Mouse (Mus musculus) left cerebral cortex, postnatal 36 days (tissue): Measurements from ENCODE around the gene Pafah2. TPM values are rescaled to one million over a fixed set of nuclear protein-coding genes. Genes with fewer than 3 reads are reported as not detected.
"Not testable (repeated sequence)": the region's sequence is repeated elsewhere in the genome, so short reads cannot be mapped to it uniquely, and the experiment has no call there.

Source experiments
- DNase-seq, 2 experiments: peaks; one replicate each; pipeline ENCODE4 v3.0.0; 2021 to 2022; ENCODE audit warnings: low spot score in 2 of 2, mixed read lengths in 1 of 2
- intact Hi-C: fragments of 180-260 bp; cut with DNase I; formaldehyde crosslinking; loops from one replicate; pipeline ENCODE4 v1.15.1; 2025
- total RNA-seq, 2 experiments: library from RNA; stranded (reverse); gene quantifications; 2 replicates each; pipeline ENCODE4 v1.2.3; 2021

The Pafah2 gene
- total RNA-seq, 2 experiments from 2014 or later, result 6.7 to 7.5 TPM

DNA sequence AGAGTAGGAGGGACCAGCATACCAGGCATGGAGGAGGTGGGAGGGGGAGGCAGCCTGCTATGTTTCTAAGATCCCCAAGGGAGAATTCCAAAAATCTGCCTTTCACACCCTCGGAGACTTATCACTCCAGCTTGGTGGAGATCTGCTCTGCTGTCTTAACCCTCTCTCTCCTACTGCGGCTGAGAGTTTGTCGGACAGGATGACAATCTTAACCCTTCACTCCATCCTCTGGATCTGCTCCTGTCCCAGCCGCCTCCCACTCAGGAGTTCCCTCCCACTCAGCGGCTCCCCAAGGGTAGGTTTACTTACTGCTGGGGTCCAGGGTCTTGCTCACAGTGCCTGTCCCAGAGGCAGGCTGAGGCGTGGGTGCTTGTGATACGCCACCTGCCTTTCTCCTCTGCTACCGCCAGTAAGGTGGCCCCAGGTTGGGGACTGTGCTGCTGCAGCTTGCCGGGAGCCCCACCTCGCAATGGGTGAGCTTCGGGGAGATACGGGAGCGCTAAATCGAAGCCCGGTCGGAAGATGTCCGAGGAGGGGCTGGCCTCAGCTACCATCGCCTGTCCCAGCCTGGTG, 25.4 kb upstream of the Pafah2 start:
- DNase-seq, result peak; percentile 71 to 79
- intact Hi-C loops, result loop anchor here (5.0 kb wide), 1 partner anchor 118 kb away; the partner anchor contains the start of gene Grrp1

DNA sequence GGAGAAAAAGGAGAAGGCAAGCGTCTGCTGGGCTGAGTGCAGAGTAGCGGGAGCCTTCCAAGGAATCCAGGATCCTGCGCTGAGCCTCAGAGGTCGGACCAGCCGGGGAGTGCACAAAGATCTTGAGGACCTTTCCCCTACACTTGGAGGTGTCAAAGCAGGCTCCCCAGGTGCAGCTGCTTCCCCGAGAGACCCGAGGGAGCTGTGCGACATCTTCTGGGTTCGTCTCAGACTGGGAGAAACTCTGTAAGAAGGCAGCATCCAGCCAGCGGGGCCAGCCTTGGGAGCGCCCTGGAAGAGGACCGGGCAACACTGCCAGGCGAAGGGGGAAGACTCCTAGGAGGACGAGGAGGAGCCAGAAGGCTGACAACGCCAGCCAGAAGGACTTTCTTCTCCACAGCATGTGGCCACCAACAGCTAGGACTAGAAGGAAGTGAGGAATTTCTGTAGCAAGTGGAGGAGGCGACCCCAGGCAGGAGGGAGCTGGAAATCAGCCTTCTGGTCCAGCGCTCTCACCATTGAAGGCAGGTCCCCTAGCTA, 24.7 kb upstream of the Pafah2 start:
- DNase-seq, result peak in 1 of 2 experiments; percentile 37
- intact Hi-C loops, result loop anchor here (5.0 kb wide), 1 partner anchor 119 kb away; the partner anchor contains the start of gene Grrp1

GRCm38 (mm10) chr4:134372294-134372747, 23.8 kb upstream of the Pafah2 start:
- peak; percentile 85 to 87 for DNase-seq
- intact Hi-C loops, result loop anchor here (5.0 kb wide), 1 partner anchor 120 kb away; the partner anchor contains the start of gene Grrp1

DNA sequence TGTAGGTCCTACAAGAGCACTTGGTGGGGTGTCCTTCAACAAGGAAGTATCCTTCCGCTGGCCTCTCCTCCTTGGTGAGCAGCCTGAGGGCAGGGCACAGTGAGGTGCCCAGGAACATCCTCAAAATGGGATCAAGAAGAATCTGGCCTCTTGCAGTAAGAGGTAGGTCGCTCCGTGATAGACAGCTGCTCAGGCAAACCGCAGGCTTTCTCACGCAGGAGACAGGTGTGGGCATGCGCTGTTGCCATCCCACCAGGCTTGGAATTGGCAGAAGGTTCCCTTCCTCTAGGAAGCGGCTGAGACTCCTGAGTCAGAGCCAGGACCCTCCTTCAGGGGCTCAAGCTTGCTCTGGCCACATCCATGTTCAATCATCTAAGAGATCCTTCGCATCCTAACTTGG, 22.8 kb upstream of the Pafah2 start:
- DNase-seq, result no peak
- intact Hi-C loops, result loop anchor here (5.0 kb wide), 1 partner anchor 121 kb away; the partner anchor contains the start of gene Grrp1

- intact Hi-C loops, result loop anchor here (5.0 kb wide), 1 partner anchor 122 kb away; the partner anchor contains the start of gene Grrp1
- no peak for DNase-seq
Observed at GRCm38 (mm10) chr4:134374306-134374705, 21.8 kb upstream of the Pafah2 start.

DNA sequence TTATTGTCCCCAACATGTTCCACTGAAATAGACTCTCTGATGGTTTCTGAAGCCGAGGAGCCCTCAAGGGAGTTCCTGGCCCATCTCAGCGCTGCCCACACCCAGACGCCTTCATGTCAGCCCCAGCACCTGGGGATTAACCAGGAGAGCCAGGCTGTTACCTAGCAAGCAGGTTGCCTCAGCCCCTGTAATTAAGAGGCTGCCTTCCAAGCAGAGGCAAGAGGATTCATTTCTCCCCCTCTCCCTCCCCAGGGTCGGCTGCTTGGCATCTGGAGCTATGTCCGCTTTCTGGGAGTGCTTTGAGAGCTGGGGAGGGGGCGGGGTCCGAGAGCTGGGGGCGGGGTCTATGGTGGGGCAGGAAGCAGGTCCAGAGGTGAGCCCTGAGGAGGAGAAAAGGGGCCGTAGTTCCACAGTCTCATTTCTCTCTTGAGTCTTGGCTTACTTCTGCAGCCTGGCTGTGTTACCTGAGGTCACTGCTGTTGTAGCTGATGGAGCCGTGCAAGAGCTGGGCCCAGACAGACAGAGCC, 18.0 kb upstream of the Pafah2 start:
- DNase-seq, result no peak
- intact Hi-C loops, result no loop called here

GRCm38 (mm10) chr4:134379510-134379909, 16.6 kb upstream of the Pafah2 start:
- no peak for DNase-seq
- intact Hi-C loops, result no loop called here

- DNase-seq, intact Hi-C loops: not testable (repeated sequence)
Observed at GRCm38 (mm10) chr4:134383750-134384149, 12.4 kb upstream of the Pafah2 start, which contains the start of gene Extl1. Gene Extl1 (minus strand): TSS chr4:134383850.

- intact Hi-C loops, result no loop called here
- no peak for DNase-seq
Observed at GRCm38 (mm10) chr4:134387268-134387667, 8.9 kb upstream of the Pafah2 start.

GRCm38 (mm10) chr4:134388397-134388796, 7.7 kb upstream of the Pafah2 start:
- intact Hi-C loops, result no loop called here
- peak in 1 of 2 experiments; percentile 39 for DNase-seq

DNA sequence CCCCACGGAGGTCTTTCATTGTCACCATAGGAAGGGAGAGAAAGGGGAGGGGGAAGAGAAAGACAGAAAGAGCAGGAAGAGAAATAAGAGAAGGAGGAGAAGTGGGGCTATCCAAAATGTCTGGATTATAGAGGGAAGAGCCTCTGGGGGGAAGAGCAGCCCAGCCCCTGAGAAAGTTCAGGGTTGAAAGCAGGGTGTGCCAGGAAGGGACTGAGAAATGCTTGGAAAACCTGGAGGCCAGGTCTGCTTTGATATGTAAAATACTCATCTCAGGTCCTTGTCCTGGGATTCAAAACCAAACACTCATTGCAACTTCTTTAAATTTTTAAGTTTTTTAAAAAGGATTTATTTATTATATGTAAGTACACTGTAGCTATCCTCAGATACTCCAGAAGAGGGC, 4.5 kb upstream of the Pafah2 start:
- no peak for DNase-seq
- intact Hi-C loops, result no loop called here

- DNase-seq, result peak in 1 of 2 experiments; percentile 43
- intact Hi-C loops, result no loop called here
Observed at GRCm38 (mm10) chr4:134392595-134392994, 3.5 kb upstream of the Pafah2 start.

DNA sequence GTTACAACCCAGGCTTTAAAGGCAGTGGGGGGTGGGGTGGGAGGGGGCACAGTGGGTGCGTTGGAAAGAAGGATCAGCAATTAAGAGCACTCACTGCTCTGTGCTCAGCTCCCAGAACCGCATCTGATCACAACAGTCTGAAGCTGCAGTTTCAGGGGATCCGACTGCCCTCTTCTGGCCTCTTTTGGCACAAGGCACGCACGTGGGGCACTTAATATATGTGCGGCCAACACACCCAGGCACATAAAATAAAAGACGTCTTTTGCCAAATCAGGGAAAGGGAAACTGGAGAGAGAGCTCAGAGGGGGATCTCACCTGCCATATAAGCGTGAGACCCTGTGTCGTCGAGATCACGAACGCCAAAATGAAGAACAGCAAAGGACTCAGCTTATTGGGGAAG, 3.1 kb upstream of the Pafah2 start:
- intact Hi-C loops, result no loop called here
- no peak for DNase-seq

DNA sequence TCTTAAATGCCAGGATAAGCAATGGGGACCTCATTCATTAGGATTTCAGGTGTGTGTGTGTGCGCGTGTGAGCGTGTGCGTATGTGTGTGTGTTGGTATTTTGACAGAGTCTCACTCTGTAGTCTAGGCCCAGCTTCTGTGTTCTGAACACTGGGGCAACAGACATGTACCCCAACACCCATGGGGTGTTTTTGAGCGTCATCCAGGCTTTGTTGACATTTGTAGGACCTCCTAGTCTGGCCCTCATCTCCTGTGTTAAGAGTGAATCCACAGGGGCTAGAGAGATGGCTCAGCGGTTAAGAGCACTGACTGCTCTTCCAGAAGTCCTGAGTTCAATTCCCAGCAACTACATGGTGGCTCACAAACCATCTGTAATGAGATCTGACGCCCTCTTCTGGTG, 978 bp upstream of the Pafah2 start:
- intact Hi-C loops, result no loop called here
- no peak for DNase-seq

DNA sequence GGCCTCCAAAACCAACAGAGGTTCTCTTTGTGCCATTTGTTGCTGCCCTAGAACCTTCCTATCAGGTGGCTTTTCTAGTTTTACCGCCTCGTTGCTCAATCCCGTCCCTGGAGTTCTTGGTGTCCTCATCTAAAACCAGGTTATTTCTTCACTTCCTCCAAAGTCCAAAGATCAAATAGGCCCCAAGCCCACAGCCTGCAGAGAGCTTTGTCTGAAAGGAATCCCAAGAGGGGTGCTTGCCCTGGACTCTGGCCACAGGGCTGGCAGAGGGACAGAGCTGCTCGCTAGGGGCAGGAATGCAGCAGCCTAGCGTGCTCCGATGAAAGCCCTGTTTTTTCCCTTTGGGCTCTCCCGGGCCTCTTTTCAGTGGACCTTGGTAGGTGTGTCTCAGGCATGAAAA, 1.0 kb downstream of the Pafah2 start:
- DNase-seq, result peak in 1 of 2 experiments; percentile 30
- intact Hi-C loops, result loop anchor here (2.0 kb wide), 1 partner anchor 72 kb away; the partner anchor contains the start of gene Stmn1

DNA sequence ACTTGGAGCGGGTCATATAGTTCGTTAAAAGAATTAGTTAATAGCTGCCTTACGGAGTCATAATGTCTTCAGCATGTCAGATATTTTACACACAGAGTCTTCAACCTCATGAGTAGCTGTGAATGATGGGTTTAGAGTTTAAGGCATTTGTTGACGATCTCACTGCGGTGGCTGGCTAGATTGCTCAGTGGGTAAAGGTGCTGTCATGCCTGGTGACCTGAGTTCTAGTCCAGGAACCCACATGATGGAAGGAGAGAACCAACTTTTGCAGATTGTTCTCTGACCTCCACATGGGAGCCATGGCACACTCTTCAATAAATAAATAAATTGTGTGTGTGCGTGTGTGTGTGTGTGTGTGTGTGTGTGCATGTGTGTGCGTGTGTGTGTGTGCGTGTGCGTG, 1.6 kb downstream of the Pafah2 start:
- DNase-seq, result no peak
- intact Hi-C loops, result loop anchor here (2.0 kb wide), 1 partner anchor 71 kb away; the partner anchor contains the start of gene Stmn1

DNA sequence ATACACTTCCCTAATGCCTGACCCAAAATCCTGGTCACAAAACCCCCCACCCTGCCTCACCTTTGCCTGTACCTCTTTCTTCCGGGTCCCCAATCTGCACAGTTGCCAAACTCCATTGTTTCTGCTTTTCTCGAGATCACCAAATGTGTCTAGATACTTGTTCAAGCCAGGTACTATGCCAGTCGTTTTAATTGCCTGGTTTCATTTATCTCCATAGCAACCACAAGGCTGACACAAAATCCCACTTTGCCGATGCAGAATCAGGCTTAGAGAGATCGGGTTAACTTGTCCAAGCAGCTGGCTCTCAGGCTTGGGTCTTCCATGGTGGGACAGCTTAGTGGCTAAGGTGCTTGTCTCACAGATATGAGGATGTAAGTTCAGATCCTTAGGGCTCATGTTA, 4.1 kb downstream of the Pafah2 start:
- intact Hi-C loops, result no loop called here
- peak; percentile 29 to 31 for DNase-seq

GRCm38 (mm10) chr4:134401181-134401661, 5.1 kb downstream of the Pafah2 start:
- peak; percentile 77 to 81 for DNase-seq
- intact Hi-C loops, result no loop called here

DNA sequence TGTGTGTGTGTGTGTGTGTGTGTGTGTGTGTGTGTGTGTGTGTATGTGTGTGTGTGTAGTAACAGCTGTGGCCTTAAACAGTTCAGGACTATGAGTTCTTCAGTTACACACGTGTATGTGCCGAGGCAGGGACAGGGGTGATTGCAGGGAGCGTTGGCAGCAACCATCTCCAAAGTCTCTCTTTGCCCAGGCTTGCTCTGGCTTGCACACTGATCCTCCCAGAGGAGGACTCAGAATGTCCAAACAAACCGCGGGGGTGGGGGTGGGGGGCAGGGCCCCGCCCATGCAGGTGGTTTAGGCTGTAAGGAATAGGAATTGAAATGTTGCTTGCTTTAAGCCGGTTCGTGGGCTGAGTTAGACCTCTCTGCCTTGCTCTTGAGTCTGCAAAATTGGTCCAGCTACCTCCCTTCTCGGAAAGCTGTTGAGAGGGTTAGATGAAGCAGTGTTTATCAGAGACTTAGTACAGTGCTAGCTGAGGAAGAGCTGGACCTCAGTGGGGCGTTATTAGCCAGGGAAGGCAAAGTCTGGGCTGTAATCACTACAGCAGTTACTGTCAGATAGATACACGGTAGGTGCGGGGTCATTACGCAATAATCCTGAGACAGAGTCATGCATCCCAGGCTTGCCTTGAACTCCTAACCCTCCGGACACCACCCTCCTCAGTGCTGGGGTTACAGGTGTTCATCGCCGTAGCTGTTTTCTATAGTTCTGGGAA, 5.9 kb downstream of the Pafah2 start:
- intact Hi-C loops, result loop anchor here (2.0 kb wide), 1 partner anchor 45 kb away; no protein-coding TSS in a partner anchor
- peak; percentile 35 to 46 for DNase-seq
